Mouse (Mus musculus): Measurements from ENCODE around the gene Samd14.

Gene Samd14

GRCm38 (mm10) chr11:95074694-95075093 is 65.0 kb downstream of the Samd14 start:
- in situ Hi-C loops (cut with MboI, MseI), result no loop called here

DNA sequence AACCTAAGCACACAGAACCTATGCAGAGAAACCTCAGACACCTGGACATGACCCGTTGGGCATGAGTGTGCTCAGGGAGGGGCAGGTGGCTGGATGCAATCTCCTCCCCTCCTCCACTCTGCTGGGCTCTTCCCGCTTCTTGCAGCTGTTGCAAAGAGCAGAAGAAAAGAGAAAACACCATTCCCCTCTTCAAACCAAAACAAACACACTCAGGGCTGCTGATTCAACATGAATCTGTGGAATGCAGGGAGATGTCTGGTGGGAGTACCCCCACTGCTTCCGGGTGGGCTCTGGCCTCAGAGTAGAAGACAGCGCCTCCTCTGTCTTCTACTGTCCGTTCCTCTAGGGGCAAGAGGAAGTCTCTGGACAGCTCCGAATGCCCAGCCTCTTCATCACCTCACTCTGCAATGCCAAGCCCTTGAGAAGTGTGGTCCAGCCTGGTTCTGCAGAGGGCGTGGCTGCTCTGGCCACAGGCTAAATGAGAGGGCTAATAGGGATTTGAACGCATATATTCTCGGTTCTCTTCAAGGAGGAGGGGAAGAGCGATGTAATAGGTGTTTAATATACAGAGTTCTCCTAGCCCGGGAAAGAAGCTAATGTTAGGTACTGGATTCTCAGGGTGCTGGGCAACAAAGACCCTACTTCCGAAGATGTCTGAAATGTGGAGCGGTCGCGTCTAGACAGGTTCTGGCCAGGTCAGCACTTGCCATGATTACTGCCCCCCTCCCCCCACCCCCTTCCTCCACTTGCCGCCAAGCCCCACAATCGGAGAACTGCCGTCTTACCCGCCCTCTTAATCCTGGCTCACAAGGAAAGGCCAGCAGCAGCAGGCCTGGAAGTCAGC is 65.7 kb downstream of the Samd14 start:
- in situ Hi-C loops (cut with MboI, MseI), result no loop called here

All from T-helper 2 cell (primary cell).